Mouse (Mus musculus) c-Kit-negative CD71-positive TER-119-positive erythroid progenitor cells, embryonic 14.5 days (primary cell): ENCODE results near the gene A530032D15Rik.
"Not testable (repeated sequence)": the region's sequence is repeated elsewhere in the genome, so short reads cannot be mapped to it uniquely, and the experiment has no call there.

Source experiments
- DNase-seq: peaks from one replicate; pipeline ENCODE4 v3.0.0-alpha.2; 2013; ENCODE audit warnings: low read depth, low spot score

The A530032D15Rik gene

DNA sequence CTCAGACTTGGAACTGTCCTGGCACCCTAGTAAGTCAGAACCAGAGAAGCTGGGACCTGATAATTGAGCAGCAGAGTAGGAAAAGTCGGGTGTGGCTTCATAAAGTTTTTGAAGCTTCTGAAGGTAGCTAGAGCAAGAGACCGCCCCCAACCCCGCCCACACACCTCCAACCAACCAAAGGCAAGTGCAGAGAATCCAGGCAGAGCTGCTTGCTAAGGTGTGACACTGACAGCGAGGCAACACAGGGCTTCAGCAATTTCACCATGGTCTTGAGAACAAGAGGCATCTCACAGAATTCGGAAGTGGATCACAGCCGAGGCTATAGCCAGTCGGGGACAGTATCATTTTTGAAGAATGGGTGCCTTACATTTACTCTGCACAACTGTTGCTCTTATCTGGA lies at the start of gene A530032D15Rik:
Gene A530032D15Rik (minus strand): TSS at position 101 of the 400 bp plus-strand sequence.
- not testable (repeated sequence) for DNase-seq

DNA sequence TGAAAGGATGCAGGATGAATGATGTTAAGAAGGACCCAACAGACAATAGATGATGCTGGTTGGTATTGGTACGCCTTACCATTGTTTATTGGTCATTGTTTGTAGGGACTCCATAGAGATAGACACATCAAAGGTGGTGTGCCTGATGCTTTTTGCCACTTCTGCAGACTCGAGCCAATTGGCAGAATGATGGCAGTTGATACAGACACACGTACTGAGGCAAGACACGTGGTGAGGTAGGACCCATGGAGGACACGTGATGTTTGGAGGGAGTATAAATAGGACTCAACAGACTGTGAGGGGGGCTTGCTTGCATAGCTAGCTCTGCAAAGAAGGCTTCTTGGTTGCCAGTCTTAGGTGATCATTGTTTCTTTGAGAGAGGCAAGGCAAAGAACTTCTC lies 45.5 kb upstream of the A530032D15Rik start:
- DNase-seq = not testable (repeated sequence)

DNA sequence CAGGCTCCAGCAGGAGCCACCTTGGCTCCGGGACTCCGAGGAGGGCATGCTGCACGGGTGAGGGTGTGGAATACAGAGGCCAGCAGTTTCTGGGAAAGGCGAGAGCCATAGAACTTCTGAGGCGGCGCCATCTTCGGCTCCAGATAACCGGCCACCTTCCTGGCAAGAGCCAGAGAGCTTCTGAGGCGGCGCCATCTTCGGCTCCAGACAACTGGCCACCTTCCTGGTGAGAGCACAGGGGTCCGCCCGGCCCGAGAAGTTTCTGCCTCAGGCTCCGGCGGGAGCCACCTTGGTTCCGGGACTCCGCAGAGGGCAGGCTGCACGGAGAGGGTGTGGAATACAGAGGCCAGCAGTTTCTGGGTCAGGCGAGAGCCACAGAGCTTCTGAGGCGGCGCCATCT lies 24.0 kb upstream of the A530032D15Rik start:
- DNase-seq = not testable (repeated sequence)

DNA sequence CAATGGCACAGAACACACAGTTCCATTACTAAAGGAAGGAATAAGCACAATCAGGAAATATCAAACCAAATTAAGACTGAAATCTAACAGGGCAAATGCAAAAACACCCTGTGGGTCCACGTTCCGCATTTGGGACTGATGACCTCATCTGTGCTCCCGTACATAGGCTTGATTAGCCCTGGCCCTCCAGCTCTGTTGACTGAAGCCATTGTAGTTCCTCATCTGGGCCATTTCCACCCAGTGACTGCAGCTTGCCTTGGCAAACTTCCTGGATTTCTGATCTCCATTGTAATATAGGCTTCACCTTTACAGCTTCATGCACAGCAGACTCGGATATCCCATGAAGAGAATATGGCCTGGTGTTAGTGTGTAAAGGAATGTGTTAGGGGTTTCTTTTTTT lies 12.2 kb upstream of the A530032D15Rik start:
- not testable (repeated sequence) for DNase-seq

DNA sequence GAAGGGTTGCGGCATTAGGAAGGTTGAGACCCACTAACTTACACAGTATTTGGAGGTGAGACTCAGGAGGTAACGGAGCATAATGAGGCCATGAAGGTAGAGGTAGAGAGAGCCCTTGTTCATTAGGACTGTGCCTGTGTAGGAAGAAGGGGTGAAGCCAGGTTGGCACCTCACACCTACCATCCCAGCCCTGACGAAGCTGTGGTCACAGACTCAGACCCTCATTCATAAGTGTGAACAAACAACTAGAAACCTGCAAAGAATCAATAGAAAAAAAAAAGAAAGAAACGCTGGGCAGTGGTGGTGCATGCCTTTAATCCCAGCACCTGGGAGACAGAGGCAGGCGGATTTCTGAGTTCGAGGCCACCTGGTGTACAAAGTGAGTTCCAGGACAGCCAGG lies 8.7 kb upstream of the A530032D15Rik start:
- not testable (repeated sequence) for DNase-seq

DNA sequence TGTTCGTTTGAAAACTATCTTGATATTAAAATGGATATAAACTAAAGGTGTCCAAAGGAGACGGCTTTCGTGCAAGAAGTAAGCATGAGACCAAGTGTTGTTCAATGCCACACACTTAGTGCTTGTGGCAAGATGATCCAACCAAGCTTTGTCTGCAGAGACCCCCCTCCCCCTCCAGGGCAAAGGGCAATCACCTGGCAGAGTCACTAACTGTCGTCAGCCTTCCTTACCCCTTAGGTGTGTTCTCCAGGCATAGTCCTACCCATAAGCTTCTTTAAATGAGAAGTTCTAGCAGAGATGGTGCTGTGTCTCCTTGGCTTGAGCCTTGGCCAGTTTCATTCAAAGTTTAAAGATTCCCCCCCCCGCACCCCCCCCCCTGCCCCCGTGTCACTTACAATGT lies 7.9 kb upstream of the A530032D15Rik start:
- DNase-seq = not testable (repeated sequence)

DNA sequence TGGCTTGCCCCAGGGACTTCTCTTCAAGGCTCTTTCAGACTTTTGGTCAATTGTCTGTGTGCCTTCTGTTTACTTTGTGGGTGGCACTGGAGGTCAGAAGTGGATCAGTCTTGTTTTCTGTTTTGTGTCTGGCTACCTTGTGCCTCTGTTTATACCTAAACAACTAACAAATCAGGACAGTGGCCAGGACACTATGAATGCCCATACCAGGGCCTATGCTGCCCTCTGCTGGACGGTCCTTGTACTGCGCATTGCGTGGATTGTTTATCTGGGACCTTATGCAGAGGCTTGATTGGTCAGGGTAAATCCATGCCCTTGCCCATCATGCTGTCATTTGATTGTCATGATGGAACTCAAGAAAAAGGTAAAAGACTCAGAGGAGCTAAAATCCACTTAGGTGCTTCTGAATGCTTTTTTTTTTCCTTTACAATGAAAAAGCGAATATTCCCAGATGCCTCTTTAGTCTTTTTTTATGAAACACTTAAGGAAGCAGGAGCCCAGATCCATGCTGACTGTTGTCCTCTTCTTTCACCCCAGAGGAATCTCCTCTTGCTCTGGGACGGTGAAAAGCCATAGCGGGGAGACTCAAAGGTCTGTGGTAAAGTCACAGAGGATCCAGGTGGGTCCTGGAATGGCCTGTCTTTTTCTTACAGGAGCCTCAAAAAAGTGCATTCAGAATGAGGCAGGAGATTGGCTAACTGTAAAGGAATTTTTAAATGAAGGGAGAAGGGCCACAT lies 5.2 kb upstream of the A530032D15Rik start:
- not testable (repeated sequence) for DNase-seq

DNA sequence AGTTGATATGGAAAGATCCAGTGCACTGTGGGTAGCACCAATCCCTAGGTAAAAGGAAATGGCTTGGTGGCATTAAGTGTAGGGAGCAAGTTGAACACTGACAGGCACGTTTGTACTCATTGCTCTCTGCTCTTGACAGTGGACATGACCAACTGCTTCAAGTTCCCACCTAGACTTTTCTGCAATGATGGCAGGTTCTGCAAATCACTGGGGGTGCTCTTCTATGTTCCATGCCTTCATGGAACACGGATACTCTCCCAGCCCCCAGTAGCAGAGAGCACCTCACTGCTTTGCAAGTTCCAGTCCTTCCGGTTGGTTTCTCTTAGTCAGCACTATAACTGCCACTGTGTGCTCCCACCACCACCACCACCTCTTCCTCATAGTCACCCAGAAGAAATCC lies 4.4 kb upstream of the A530032D15Rik start:
- DNase-seq = not testable (repeated sequence)

DNA sequence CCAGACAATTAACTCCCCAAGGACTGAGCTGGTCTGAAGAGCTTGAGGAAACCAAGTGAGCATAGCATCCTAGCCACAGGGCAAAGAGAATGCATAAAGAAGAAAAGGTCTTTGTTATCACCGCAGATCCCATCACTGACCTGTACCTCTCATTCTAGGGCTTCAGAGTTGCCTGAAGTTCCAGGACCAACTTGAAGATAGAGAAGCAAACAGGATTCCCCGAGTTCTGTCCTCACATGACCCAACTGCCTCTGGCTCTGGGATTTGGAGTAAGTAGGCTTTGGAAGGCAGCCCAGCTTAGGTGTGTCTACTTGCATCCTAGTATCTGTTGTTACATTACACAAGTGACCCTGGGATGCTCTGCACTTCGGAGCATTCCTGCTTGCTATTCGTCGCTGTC lies 3.2 kb upstream of the A530032D15Rik start:
- DNase-seq = not testable (repeated sequence)

DNA sequence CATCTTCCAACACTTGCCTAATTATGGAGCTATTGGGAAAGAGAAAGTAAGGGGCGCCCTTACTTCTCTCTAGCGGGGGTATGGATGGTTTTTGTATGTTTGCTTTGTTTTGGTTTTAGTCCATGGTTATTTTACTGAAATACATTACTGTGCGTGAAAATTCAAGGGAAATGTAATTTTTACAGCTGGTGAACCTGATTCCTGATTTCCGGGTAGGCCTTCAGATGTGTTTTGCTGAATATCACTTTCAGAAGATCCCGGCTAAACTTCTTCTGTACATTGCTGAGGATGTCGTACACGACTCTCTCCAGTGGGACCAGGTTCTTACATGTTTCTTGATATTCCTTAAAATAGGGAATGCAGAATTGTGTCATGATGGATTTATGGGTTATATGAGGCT lies 2.6 kb upstream of the A530032D15Rik start:
- DNase-seq = not testable (repeated sequence)

DNA sequence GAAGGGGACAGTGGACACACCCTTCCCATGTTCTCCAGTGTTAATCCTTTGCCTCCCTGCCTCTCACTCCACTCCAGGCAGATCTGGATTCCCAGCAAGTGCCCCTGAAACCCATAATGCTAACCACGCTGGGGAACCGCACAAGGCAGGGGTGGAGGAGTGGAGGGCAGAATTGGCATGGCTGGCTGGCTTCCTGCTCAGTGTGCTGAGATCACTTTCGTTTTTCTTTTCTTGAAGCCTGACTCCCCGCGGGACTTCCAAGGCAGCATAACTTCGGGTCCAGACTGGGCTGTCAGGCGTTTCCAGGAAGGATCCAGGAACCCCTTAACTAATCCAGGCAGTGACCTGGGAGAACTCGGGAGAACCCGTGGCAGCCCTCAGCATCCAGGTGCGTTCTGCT lies 1.9 kb upstream of the A530032D15Rik start:
- DNase-seq = not testable (repeated sequence)

DNA sequence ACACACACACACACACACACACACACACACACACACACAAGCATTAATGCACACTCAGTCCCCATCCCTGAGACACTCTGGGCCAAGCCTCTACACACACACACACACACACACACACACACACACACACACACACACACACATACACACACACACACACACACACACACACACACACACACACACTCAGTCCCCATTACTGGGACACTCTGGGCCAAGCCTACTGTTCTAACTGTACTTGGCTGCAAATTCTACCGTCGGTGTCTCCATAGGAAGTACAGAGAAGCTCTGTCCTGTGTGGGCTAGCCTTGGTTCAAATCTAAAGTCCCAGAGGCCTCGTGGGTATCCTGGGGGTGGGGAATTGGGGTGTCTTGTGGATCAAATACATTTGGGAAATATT lies 1.2 kb upstream of the A530032D15Rik start:
- not testable (repeated sequence) for DNase-seq

DNA sequence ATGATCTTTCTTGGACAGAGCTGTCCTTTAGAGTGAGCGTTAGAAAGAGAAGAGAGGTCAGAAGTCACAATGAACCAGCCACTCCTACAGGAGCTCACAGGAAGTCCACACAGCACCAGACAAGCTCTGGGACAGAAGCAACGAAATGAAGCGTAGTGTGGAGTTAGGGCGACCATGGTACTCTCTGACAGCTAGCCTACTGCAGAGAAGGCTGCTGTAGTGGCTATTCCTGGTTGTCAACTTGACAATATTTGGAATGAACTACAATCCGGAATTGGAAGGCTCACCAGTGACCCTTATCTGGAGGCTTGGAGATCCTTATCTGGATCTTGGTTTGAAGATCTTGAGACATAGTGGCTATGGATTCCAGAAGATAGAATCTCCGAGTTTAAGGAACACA lies 3.6 kb downstream of the A530032D15Rik start:
- not testable (repeated sequence) for DNase-seq

DNA sequence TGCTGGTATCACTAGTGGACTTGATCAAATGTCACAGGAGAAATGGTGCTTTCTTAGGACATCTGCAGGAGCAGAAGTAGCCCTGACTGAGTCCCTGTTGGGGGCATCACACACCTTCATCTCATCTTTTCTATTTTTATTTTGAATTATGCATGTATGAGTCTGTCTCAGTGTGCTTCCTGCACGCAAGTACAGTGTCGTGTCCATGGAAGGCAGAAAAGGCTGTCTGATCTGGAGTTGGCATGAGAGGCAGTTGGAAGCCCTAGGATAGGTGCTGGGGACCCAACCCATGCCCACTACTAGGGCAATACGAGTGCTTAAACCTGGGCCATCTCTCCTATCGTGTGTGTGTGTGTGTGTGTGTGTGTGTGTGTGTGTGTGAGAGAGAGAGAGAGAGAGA lies 4.3 kb downstream of the A530032D15Rik start:
- not testable (repeated sequence) for DNase-seq

DNA sequence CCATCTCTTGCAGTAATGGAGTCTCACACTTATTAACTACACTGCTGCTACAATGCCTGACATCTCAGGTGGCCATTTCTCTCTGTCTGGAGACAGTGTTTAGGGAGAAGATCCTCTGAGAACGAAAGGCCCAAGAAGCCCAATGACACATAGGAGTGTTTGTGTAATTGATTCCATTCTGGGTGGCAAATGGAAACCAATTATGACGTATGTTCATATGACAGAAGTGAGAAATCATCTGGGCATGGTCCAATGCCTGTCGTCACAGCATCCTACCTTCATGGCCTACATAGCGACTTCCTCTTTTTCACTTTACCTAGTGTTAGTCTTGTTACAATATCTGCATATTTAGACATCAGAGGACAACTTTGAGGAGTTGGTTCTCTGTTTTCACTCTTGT lies 7.9 kb downstream of the A530032D15Rik start:
- not testable (repeated sequence) for DNase-seq

DNA sequence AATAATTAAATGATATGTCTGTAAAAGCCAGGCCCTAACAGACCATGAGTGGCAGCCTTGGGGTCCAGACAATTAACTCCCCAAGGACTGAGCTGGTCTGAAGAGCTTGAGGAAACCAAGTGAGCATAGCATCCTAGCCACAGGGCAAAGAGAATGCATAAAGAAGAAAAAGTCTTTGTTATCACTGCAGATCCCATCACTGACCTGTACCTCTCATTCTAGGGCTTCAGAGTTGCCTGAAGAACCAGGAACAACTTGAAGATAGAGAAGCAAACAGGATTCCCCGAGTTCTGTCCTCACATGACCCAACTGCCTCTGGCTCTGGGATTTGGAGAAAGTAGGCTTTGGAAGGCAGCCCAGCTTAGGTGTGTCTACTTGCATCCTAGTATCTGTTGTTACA lies 9.8 kb downstream of the A530032D15Rik start, which contains the start of gene Gm10553:
Gene Gm10553 (plus strand): TSS at position 301 of the 400 bp plus-strand sequence.
- DNase-seq = not testable (repeated sequence)

DNA sequence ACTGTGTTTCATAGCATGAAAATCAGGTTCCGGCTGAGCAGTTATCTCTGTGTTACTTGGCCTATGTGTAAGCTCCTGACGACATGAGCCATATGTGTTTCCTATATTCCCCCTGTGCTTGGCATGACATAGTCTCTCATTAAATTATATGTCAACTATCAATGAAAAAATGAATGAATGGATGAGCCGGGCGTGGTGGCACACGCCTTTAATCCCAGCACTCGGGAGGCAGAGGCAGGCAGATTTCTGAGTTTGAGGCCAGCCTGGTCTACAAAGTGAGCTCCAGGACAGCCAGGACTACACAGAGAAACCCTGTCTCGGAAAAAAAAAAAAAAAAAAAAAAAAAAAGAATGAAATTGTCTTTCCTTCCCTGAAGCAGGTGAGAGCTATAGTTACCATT lies 10.6 kb downstream of the A530032D15Rik start:
- not testable (repeated sequence) for DNase-seq

DNA sequence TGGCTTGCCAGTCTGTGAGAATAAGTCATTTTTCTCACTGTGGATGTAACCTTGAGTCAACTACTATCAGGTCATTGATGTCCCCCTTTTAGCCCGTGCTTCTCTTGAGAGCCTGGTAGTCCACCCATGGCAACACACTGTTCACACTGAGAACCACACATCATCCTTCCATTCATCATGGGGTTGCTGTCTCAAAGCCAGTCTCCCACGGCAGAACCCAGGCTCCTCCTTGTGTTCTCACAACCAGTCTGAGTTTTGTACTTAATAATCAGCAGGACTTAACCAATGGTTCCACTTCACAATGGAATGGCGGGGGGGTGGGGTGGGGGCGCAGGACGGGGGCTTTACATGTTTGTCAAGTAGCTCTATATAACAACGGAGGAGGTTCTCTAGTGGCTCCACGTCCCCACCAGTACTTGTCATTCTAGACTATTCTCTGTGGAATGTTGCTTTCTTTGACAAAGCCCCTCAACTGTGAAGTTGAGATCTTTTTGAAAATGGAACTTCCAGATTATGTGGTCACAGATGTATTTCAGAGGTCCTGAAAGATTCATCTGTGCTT lies 16.6 kb downstream of the A530032D15Rik start:
- not testable (repeated sequence) for DNase-seq

DNA sequence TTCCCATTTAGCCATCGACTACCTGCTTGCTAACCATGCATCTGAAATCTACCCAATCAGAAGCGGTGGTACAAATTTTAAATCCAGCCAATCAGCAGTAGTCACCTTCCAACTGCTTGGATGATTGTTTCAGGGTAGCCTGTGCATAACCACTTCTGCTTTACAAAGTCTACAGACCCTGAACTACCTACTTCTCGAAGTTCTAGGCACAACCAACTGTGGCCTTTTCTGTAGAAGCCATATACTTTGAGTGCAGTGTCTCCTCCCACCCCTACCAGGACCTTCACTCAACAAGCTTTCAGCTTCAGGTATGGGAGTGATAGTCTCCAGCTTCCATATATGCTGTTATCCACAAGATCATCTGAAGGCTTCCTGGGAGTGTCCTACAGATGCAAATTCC lies 17.5 kb downstream of the A530032D15Rik start:
- DNase-seq = not testable (repeated sequence)

DNA sequence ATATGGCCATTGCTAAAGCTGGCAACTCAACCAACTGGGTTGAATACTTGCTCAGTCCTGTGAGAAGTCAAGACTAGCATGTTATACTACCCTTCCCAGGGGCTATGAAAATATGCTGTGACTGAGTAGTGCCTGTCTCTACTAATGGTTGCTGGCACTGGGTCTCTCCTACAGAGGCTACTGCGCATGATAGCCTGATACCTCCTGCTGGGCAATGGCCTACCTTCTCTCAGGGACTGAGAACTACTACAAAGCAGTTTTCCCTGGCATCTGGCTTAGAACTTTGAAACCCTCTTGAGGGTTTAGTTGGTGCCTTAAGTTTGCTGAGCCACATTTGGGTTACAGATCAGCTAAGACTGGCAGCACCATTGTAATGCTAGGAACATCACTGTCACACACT lies 23.4 kb downstream of the A530032D15Rik start:
- not testable (repeated sequence) for DNase-seq

DNA sequence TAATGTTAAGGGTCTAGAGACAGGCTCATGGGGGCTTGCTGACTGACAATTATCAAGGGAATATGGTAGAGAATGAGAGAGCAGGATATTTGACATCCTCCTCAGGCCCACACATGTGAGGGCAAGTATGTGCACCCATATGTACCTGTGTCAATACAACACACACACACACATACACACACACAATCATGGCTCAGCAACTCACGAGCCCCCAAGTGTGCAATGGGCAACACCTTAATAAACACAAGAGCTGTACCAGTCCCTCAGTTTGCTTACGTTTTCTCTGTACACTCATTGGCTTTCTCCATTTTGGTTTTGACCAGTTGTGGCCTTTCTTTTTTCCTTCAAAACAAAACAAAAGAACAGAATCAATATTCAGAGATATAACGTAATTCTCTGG lies 24.9 kb downstream of the A530032D15Rik start:
- not testable (repeated sequence) for DNase-seq

DNA sequence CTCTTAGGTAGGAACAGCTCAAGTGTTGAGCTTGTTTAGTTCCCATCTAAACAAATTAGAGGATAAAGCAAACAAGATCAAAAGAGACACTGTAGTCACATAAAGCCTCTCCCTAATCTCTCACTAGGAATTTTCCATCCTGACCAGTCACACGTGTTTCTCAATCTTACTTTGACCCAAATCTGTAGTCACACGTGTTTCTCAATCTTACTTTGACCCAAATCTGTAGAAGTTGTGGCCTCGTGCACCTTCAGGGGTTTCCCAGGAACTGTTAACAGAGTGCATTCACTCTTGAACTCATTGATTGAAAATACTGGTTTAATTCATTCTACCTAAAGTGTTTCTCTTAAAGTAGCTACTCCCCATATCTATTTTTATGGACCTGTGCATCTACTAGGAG lies 36.6 kb downstream of the A530032D15Rik start:
- DNase-seq = not testable (repeated sequence)

DNA sequence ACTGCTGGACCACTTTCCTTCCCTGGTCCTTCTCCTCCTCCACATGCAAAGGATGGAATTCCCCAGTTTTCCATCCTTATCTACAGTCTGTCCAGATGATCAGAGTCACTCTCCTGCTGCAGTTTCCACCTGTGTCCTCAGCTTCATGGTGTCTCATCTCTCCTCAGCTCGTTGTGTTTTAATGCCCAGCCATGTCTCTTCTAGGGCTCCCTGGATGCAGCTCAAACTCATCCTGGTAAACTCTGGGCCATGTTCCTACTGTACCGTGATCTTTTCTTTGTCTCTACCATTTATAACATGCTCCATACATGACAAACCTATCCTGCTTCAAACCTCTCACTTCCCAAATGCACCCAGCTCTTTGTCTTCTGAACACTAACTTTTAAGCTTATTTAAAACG lies 38.0 kb downstream of the A530032D15Rik start:
- DNase-seq = not testable (repeated sequence)
